Mouse (Mus musculus) ES-E14 (cell line): ENCODE data around the gene Gng10. TPM values are rescaled to one million over a fixed set of nuclear protein-coding genes. Genes with fewer than 3 reads are reported as not detected.

Experiments
- DNase-seq: peaks from one replicate; pipeline ENCODE4 v3.0.0-alpha.2; 2013; ENCODE audit warnings: low read depth, low spot score
- H3K27ac ChIP-seq: 2 replicates; pipeline ENCODE4 v1.5.1; 2012; ENCODE audit warnings: low read depth, mild to moderate bottlenecking, low read length, moderate library complexity, mixed read lengths; ENCODE audit not compliant: poor library complexity, insufficient read depth, severe bottlenecking
- H3K36me3 ChIP-seq: 2 replicates; pipeline ENCODE4 v1.6.1; 2012; ENCODE audit warnings: mild to moderate bottlenecking, low read length, moderate library complexity, mixed read lengths; ENCODE audit not compliant: control insufficient read depth, poor library complexity, insufficient read depth, severe bottlenecking
- H3K4me1 ChIP-seq, 2 experiments: fragments of 150-350 bp in 1 of 2; sonication (generic) in 1 of 2; 2 replicates each; pipeline ENCODE4 v1.6.1; 2012; ENCODE audit warnings: low read length in 2 of 2, mild to moderate bottlenecking in 1 of 2, mixed read lengths in 1 of 2; ENCODE audit not compliant: control insufficient read depth in 2 of 2, insufficient read depth in 2 of 2, poor library complexity in 1 of 2
- H3K4me3 ChIP-seq, 2 experiments: fragments of 150-350 bp in 1 of 2; sonication (generic) in 1 of 2; 2 replicates each; pipeline ENCODE4 v1.5.1; 2012; ENCODE audit warnings: low read length in 2 of 2, low read depth in 1 of 2, mild to moderate bottlenecking in 1 of 2, mixed read lengths in 1 of 2; ENCODE audit not compliant: insufficient read depth in 1 of 2, poor library complexity in 1 of 2, severe bottlenecking in 1 of 2
- H3K9ac ChIP-seq: 2 replicates; pipeline ENCODE4 v1.6.1; 2012; ENCODE audit warnings: low read depth, mild to moderate bottlenecking, low read length, mixed read lengths; ENCODE audit not compliant: poor library complexity, insufficient read depth, severe bottlenecking
- H3K9me3 ChIP-seq: fragments of 150-350 bp; sonication (generic); 2 replicates; pipeline ENCODE4 v1.6.1; 2012; ENCODE audit warnings: low read depth, mild to moderate bottlenecking, low read length; ENCODE audit not compliant: control insufficient read depth, insufficient read depth
- CHD2 ChIP-seq: IDR thresholded peaks from 2 replicates; pipeline ENCODE4 v1.6.1; 2014; ENCODE audit warnings: mild to moderate bottlenecking, low read depth, low read length, inconsistent platforms
- HCFC1 ChIP-seq: IDR thresholded peaks from 2 replicates; pipeline ENCODE4 v1.6.1; 2012; ENCODE audit warnings: low read length, inconsistent platforms, borderline replicate concordance; ENCODE audit not compliant: insufficient read depth
- MAFK ChIP-seq: IDR thresholded peaks from 2 replicates; pipeline ENCODE4 v1.6.1; 2014; ENCODE audit warnings: mild to moderate bottlenecking, low read depth, low read length, inconsistent platforms; ENCODE audit not compliant: insufficient read depth
- ZC3H11A ChIP-seq: IDR thresholded peaks from 2 replicates; pipeline ENCODE4 v1.6.1; 2012; ENCODE audit warnings: low read depth, mild to moderate bottlenecking, inconsistent platforms, low read length, borderline replicate concordance
- ZNF384 ChIP-seq: IDR thresholded peaks from 2 replicates; pipeline ENCODE4 v1.6.1; 2012; ENCODE audit warnings: low read depth, low read length, inconsistent platforms
- in situ Hi-C, 2 experiments: fragments of 600-800 bp; cut with MboI; formaldehyde crosslinking; loops; one replicate each; pipeline ENCODE4 v1.15.1; 2025; ENCODE audit warnings: low sequenced_read_pairs in 2 of 2, inconsistent platforms in 1 of 2; ENCODE audit not compliant: unreplicated experiment in 2 of 2
- total RNA-seq: library from RNA; depleted of rRNA; stranded (reverse); fragments of 300-350 nt; gene quantifications from 2 replicates; pipeline ENCODE4 v1.2.3, GENCODE M21; 2012

Gng10 gene
- total RNA-seq, 1 experiment, result 25.3 TPM

- no peak for TF ChIP-seq MAFK
- TF ChIP-seq HCFC1, result no peak
- TF ChIP-seq ZNF384, result no peak
- no peak for TF ChIP-seq CHD2
- TF ChIP-seq ZC3H11A, result no peak
- in situ Hi-C loops, result no loop called here
- Histone ChIP-seq H3K27ac (no peak overlapping the region), H3K9me3 (no peaks in the 10 kb centered on the region), H3K36me3 (no peaks in the 10 kb centered on the region; the same call in 1 of the 2 replicates), H3K4me1 (peaks cover 0 to 2% of the 10 kb centered on the region in 2 experiments; a peak in 1 of 4 replicates), H3K9ac (no peak overlapping the region), H3K4me3 (no peak overlapping the region)
- DNase-seq, result no peak
Observed at GRCm38 (mm10) chr4:59009696-59010095, 25.2 kb upstream of the Gng10 start.

GRCm38 (mm10) chr4:59011446-59011845 is 23.4 kb upstream of the Gng10 start:
- in situ Hi-C loops, result no loop called here
- no peak for DNase-seq
- no peak overlapping the region for H3K27ac ChIP-seq
- H3K4me1 ChIP-seq, result peaks cover 0 to 2% of the 10 kb centered on the region in 2 experiments; a peak in 1 of 4 replicates
- H3K9ac ChIP-seq, result no peak overlapping the region
- TF ChIP-seq MAFK (no peak), CHD2 (no peak), HCFC1 (no peak), ZNF384 (no peak), ZC3H11A (no peak)
- no peaks in the 10 kb centered on the region for H3K9me3 ChIP-seq
- no peak overlapping the region for H3K4me3 ChIP-seq
- H3K36me3 ChIP-seq, result no peaks in the 10 kb centered on the region; the same call in 1 of the 2 replicates

GRCm38 (mm10) chr4:59015181-59015580 is 19.7 kb upstream of the Gng10 start:
- no peaks in the 10 kb centered on the region for H3K9me3 ChIP-seq
- H3K36me3 ChIP-seq, result no peaks in the 10 kb centered on the region; the same call in 1 of the 2 replicates
- H3K4me3 ChIP-seq, result no peak overlapping the region
- DNase-seq, result no peak
- H3K27ac ChIP-seq, result no peak overlapping the region
- in situ Hi-C loops, result no loop called here
- H3K9ac ChIP-seq, result no peak overlapping the region
- TF ChIP-seq HCFC1 (no peak), MAFK (no peak), CHD2 (no peak), ZC3H11A (no peak), ZNF384 (no peak)
- H3K4me1 ChIP-seq, result 0 out of 4 replicates have a peak, but pooled peaks cover 0 to 4% of the 10 kb centered on the region in 2 experiments

- Histone ChIP-seq H3K27ac (no peak overlapping the region), H3K4me3 (no peak overlapping the region), H3K4me1 (0 out of 4 replicates have a peak, but pooled peaks cover 0 to 4% of the 10 kb centered on the region in 2 experiments), H3K9me3 (no peaks in the 10 kb centered on the region), H3K36me3 (no peaks in the 10 kb centered on the region; the same call in 1 of the 2 replicates), H3K9ac (no peak overlapping the region)
- in situ Hi-C loops, result no loop called here
- DNase-seq, result no peak
- TF ChIP-seq MAFK (no peak), ZC3H11A (no peak), CHD2 (no peak), HCFC1 (no peak), ZNF384 (no peak)
Observed at GRCm38 (mm10) chr4:59016922-59017321, 18.0 kb upstream of the Gng10 start.

- peak overlapping the region; percentile 67 to 70 for H3K4me3 ChIP-seq
- H3K9me3 ChIP-seq, result no peaks in the 10 kb centered on the region
- TF ChIP-seq MAFK (no peak), CHD2 (no peak), HCFC1 (no peak), ZNF384 (no peak), ZC3H11A (no peak)
- H3K27ac ChIP-seq, result no peak overlapping the region
- in situ Hi-C loops, result no loop called here
- no peak overlapping the region for H3K9ac ChIP-seq
- peaks cover 3 to 5% of the 10 kb centered on the region in 2 experiments; a peak in 2 of 4 replicates for H3K4me1 ChIP-seq
- H3K36me3 ChIP-seq, result no peaks in the 10 kb centered on the region
- no peak for DNase-seq
Observed at GRCm38 (mm10) chr4:59034325-59034917, 467 bp upstream of the Gng10 start.
